Mouse (Mus musculus): ENCODE measurements at regions not wholly inside any gene's neighbourhood (a gene's known extent, or its start where the extent isn't known, plus 50 kb on each side); places are given as distances from the start of the nearest gene placed in this dataset.

DNA sequence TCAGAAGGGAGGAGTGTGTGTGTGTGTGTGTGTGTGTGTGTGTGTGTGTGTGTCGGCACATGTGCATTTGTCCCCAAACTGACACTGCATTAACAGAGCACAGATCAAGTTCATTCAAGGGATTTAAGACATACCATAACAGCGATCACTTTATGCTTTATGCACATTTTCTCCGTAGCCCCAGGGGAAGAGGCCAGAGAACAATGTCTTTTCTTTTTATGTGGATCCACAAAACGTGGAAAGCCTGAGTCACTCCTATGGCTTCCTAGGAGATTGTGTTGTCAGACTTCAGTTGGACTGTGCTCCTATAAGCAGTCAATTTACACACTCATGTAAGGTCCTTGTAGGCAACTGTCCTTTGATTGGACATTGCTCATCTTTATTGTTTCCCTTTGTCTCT is 289.4 kb upstream of the Slc35b3 start:
- no peak for TF ChIP-seq POLR2A (IDR thresholded peaks at IDR 0.05; ENCODE audit: borderline replicate concordance, low read depth, low read length)
- no peak for TF ChIP-seq CTCF (IDR thresholded peaks at IDR 0.05; ENCODE audit: low read depth, low read length)
- Histone ChIP-seq H3K4me3 (ENCODE audit: insufficient read depth, low read length) (no peak overlapping the region), H3K4me1 (ENCODE audit: control insufficient read depth, insufficient read depth, low read length) (no peaks in the 10 kb centered on the region), H3K27ac (ENCODE audit: insufficient read depth, low read depth, low read length) (no peak overlapping the region)

DNA sequence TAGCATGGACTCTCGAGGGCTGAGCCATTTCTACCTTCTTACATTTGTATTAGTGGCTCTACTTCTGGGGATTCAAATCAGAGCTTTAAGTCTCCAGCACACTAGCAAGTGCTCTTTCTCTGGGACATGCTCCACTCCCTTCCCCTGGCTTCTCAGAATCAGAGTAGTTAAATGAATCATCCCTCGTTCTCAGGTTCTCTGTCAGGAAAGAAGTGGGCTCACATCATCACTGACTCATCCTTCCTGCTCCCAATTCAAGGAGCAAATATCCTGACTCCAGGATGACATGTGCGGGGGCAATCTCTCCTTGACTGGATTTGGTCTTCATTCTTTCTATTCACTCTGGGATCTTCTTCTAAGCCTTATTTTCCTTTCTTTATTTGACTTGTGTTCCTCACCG is 266.2 kb upstream of the Slc35b3 start:
- Histone ChIP-seq H3K4me3 (ENCODE audit: insufficient read depth, low read length) (no peak overlapping the region), H3K27ac (ENCODE audit: insufficient read depth, low read depth, low read length) (no peak overlapping the region), H3K4me1 (ENCODE audit: control insufficient read depth, insufficient read depth, low read length) (no peaks in the 10 kb centered on the region)
- no peak for TF ChIP-seq CTCF (IDR thresholded peaks at IDR 0.05; ENCODE audit: low read depth, low read length)
- no peak for TF ChIP-seq POLR2A (IDR thresholded peaks at IDR 0.05; ENCODE audit: borderline replicate concordance, low read depth, low read length)

- no peak overlapping the region for H3K4me3 ChIP-seq (ENCODE audit: insufficient read depth, low read length)
Observed at GRCm38 (mm10) chr13:39225651-39226050, 265.0 kb upstream of the Slc35b3 start.

GRCm38 (mm10) chr13:39211076-39211475 is 250.4 kb upstream of the Slc35b3 start:
- no peak for TF ChIP-seq POLR2A (IDR thresholded peaks at IDR 0.05; ENCODE audit: borderline replicate concordance, low read depth, low read length)
- TF ChIP-seq CTCF (IDR thresholded peaks at IDR 0.05; ENCODE audit: low read depth, low read length) = no peak
- Histone ChIP-seq H3K4me3 (ENCODE audit: insufficient read depth, low read length) (no peak overlapping the region), H3K27ac (ENCODE audit: insufficient read depth, low read depth, low read length) (no peak overlapping the region), H3K4me1 (ENCODE audit: control insufficient read depth, insufficient read depth, low read length) (no peaks in the 10 kb centered on the region)

More at GRCm38 (mm10) chr13:39225651-39226050, 265.0 kb upstream of the Slc35b3 start:
- H3K27ac ChIP-seq (ENCODE audit: insufficient read depth, low read depth, low read length) = no peak overlapping the region
- H3K4me1 ChIP-seq (ENCODE audit: control insufficient read depth, insufficient read depth, low read length) = no peaks in the 10 kb centered on the region
- TF ChIP-seq CTCF (IDR thresholded peaks at IDR 0.05; ENCODE audit: low read depth, low read length) (no peak), POLR2A (IDR thresholded peaks at IDR 0.05; ENCODE audit: borderline replicate concordance, low read depth, low read length) (no peak)

DNA sequence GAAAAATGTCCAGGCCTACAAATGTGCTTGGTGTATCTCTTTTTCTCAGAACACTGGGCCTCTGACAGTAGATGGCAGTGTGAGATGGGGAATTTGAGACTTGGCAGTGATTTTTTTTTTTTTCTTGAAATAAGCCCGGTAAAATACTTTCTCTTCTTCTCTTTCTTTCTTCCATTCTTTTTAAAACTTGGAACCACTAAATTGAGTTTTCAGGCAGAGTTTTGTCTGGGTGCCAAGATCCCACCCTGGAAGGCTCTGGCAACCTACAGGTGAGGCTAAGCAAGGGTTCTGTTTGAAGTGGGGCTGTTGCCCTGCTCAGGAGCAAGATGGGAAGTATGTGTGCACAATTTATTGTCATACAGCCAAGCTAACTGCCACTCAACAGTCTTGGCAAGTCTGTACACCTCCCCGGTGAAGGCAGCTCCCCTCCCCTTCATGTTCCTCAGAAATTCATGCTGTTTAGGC is 223.1 kb upstream of the Slc35b3 start:
- TF ChIP-seq CTCF (IDR thresholded peaks at IDR 0.05; ENCODE audit: low read depth, low read length) (no peak), POLR2A (IDR thresholded peaks at IDR 0.05; ENCODE audit: borderline replicate concordance, low read depth, low read length) (no peak)
- Histone ChIP-seq H3K4me1 (ENCODE audit: control insufficient read depth, insufficient read depth, low read length) (no peaks in the 10 kb centered on the region), H3K4me3 (ENCODE audit: insufficient read depth, low read length) (no peak overlapping the region), H3K27ac (ENCODE audit: insufficient read depth, low read depth, low read length) (no peak overlapping the region)

- H3K4me3 ChIP-seq (ENCODE audit: insufficient read depth, low read length) = no peak overlapping the region
- H3K27ac ChIP-seq (ENCODE audit: insufficient read depth, low read depth, low read length) = no peak overlapping the region
- no peaks in the 10 kb centered on the region for H3K4me1 ChIP-seq (ENCODE audit: control insufficient read depth, insufficient read depth, low read length)
- TF ChIP-seq CTCF (IDR thresholded peaks at IDR 0.05; ENCODE audit: low read depth, low read length) = no peak
- no peak for TF ChIP-seq POLR2A (IDR thresholded peaks at IDR 0.05; ENCODE audit: borderline replicate concordance, low read depth, low read length)
Observed at GRCm38 (mm10) chr13:39161980-39162379, 201.3 kb upstream of the Slc35b3 start.

- H3K27ac ChIP-seq (ENCODE audit: insufficient read depth, low read depth, low read length) = no peak overlapping the region
- no peak overlapping the region for H3K4me3 ChIP-seq (ENCODE audit: insufficient read depth, low read length)
- TF ChIP-seq CTCF (IDR thresholded peaks at IDR 0.05; ENCODE audit: low read depth, low read length) (no peak), POLR2A (IDR thresholded peaks at IDR 0.05; ENCODE audit: borderline replicate concordance, low read depth, low read length) (no peak)
- H3K4me1 ChIP-seq (ENCODE audit: control insufficient read depth, insufficient read depth, low read length) = no peaks in the 10 kb centered on the region
Observed at GRCm38 (mm10) chr13:39127942-39128341, 167.3 kb upstream of the Slc35b3 start.

DNA sequence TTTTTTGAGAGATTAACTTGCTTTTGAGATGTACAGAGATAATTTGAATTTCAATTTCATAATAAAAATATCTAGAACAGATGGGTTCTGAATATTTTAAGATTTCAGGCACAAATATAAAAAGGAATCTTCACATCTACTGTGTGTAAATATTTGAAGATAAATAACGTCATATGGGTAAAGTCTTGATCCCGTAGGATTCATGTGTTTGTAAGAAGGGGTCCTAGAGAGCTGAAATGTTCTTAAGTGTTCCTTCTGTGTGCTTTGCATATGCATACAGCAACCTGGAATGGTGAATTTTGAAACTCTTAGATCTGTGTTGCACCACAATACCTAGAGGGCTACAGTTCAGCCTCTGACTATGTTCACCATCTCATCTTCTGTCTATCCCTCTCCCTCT is 131.4 kb upstream of the Slc35b3 start:
- Histone ChIP-seq H3K4me1 (ENCODE audit: control insufficient read depth, insufficient read depth, low read length) (no peaks in the 10 kb centered on the region), H3K4me3 (ENCODE audit: insufficient read depth, low read length) (no peak overlapping the region), H3K27ac (ENCODE audit: insufficient read depth, low read depth, low read length) (no peak overlapping the region)
- no peak for TF ChIP-seq POLR2A (IDR thresholded peaks at IDR 0.05; ENCODE audit: borderline replicate concordance, low read depth, low read length)
- TF ChIP-seq CTCF (IDR thresholded peaks at IDR 0.05; ENCODE audit: low read depth, low read length) = no peak

DNA sequence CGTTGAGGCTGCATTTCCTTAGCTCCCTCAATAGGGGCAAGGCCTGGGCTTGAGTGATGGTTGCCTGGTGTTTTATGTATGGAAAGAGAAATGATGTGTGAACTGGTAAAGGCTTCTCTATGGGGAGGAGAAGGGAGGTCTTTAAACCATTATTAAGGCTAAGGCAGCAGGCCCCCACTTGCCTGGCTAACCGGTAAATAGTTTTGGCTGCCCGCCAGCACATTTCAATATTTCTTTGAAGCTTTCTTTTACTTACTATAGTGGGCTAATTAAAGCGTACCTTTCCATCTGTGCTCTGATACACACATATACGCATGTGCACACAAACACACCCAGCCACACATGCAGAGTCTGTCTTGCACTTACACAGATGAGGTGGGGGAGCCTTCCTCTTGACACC is 123.9 kb upstream of the Slc35b3 start:
- H3K4me1 ChIP-seq (ENCODE audit: control insufficient read depth, insufficient read depth, low read length) = no peaks in the 10 kb centered on the region
- H3K4me3 ChIP-seq (ENCODE audit: insufficient read depth, low read length) = no peak overlapping the region
- TF ChIP-seq POLR2A (IDR thresholded peaks at IDR 0.05; ENCODE audit: borderline replicate concordance, low read depth, low read length) = no peak
- TF ChIP-seq CTCF (IDR thresholded peaks at IDR 0.05; ENCODE audit: low read depth, low read length) = no peak
- no peak overlapping the region for H3K27ac ChIP-seq (ENCODE audit: insufficient read depth, low read depth, low read length)

- Histone ChIP-seq H3K4me1 (ENCODE audit: control insufficient read depth, insufficient read depth, low read length) (no peaks in the 10 kb centered on the region), H3K4me3 (ENCODE audit: insufficient read depth, low read length) (no peak overlapping the region), H3K27ac (ENCODE audit: insufficient read depth, low read depth, low read length) (no peak overlapping the region)
- TF ChIP-seq POLR2A (IDR thresholded peaks at IDR 0.05; ENCODE audit: borderline replicate concordance, low read depth, low read length) (no peak), CTCF (IDR thresholded peaks at IDR 0.05; ENCODE audit: low read depth, low read length) (no peak)
Observed at GRCm38 (mm10) chr13:39074211-39074610, 113.5 kb upstream of the Slc35b3 start.

DNA sequence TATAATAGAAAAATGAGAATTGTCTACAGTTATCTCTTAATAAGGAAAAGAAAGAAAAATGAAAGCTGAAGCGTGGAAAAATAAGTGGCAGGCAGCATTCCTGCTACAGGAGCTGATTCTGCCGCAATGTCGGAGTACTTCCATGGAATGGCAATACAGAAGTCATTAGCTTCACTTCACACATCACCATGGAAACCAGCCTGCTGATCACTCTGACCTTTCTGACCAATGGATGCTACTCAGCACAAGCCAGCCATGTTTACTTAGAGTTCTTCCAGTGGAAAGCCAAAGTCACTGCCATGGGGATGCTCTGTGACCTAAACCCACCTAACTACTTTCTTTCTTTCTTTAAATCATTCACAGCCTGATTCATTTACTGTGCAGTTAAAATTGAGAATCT is 71.6 kb upstream of the Slc35b3 start:
- no peak overlapping the region for H3K4me3 ChIP-seq (ENCODE audit: insufficient read depth, low read length)
- H3K27ac ChIP-seq (ENCODE audit: insufficient read depth, low read depth, low read length) = no peak overlapping the region
- TF ChIP-seq CTCF (IDR thresholded peaks at IDR 0.05; ENCODE audit: low read depth, low read length) (no peak), POLR2A (IDR thresholded peaks at IDR 0.05; ENCODE audit: borderline replicate concordance, low read depth, low read length) (no peak)
- no peaks in the 10 kb centered on the region for H3K4me1 ChIP-seq (ENCODE audit: control insufficient read depth, insufficient read depth, low read length)
